Mouse (Mus musculus) G1E (cell line): ENCODE measurements at regions not wholly inside any gene's neighbourhood (a gene's known extent, or its start where the extent isn't known, plus 50 kb on each side); places are given as distances from the start of the nearest gene placed in this dataset.

Experiments
- ATAC-seq: 2 replicates; pipeline ENCODE4 v1.8.0; 2016; ENCODE audit warnings: mild to moderate bottlenecking; ENCODE audit not compliant: insufficient number of reproducible peaks, poor library complexity, low FRiP score, severe bottlenecking; ENCODE audit errors: extremely low read depth
- DNase-seq: peaks from one replicate; pipeline ENCODE4 v3.0.0; 2012; ENCODE audit warnings: low spot score
- H3K27me3 ChIP-seq: 2 replicates; pipeline ENCODE4 v1.6.1; 2012; ENCODE audit warnings: mild to moderate bottlenecking, low read length, inconsistent platforms; ENCODE audit not compliant: insufficient read depth
- H3K36me3 ChIP-seq: replicated peaks from 2 replicates; pipeline ENCODE3; 2012; ENCODE audit warnings: mild to moderate bottlenecking, inconsistent platforms
- H3K4me1 ChIP-seq: 2 replicates; pipeline ENCODE4 v1.6.1; 2012; ENCODE audit warnings: low read depth, low read length, inconsistent platforms, mixed read lengths; ENCODE audit not compliant: insufficient read depth
- H3K4me3 ChIP-seq: 2 replicates; pipeline ENCODE4 v1.5.1; 2012; ENCODE audit warnings: low read depth, mild to moderate bottlenecking, inconsistent platforms, low read length, moderate library complexity, mixed read lengths
- H3K9me3 ChIP-seq: replicated peaks from 2 replicates; pipeline ENCODE4 v1.6.1; 2012; ENCODE audit warnings: inconsistent platforms
- CTCF ChIP-seq: IDR thresholded peaks from 2 replicates; pipeline ENCODE4 v1.5.1; 2012; ENCODE audit warnings: low read depth, low read length, inconsistent platforms, mixed read lengths
- GATA1 ChIP-seq: IDR thresholded peaks from 2 replicates; pipeline ENCODE4 v1.6.1; 2012; ENCODE audit warnings: borderline replicate concordance, low read length, inconsistent platforms, mixed read lengths
- GATA2 ChIP-seq: IDR thresholded peaks from 2 replicates; pipeline ENCODE4 v1.6.1; 2012; ENCODE audit warnings: low read depth, low read length, inconsistent platforms, borderline replicate concordance
- POLR2AphosphoS5 ChIP-seq: IDR thresholded peaks from 2 replicates; pipeline ENCODE4 v1.6.1; 2012; ENCODE audit warnings: low read depth, low read length, inconsistent platforms; ENCODE audit not compliant: insufficient replicate concordance
- TAL1 ChIP-seq: conservative IDR thresholded peaks from 2 replicates; pipeline ENCODE4 v1.6.1; 2012; ENCODE audit warnings: low read depth, low read length, inconsistent platforms, mixed read lengths

DNA sequence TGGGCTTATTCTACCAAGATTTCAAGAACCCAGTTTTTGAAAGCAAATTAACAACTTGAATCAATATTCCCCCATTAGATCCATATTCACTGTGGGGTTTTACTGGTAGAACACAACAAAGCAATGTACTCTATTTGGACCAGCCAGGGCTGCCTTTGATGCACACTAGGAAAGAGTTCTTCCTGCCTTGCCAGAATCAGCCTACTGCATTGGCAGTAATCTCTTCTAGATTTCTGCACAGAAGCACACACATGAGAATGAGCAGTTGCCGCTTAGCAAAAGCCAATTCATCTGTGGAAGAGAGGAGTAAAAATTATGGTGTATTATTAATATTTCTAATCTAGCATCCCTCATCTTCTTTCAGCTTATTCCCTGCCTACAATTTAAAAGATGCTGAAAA is 692.4 kb downstream of the 5730522E02Rik start:
- H3K4me1 ChIP-seq, result no peaks in the 10 kb centered on the region
- H3K9me3 ChIP-seq, result no peaks in the 10 kb centered on the region
- H3K27me3 ChIP-seq, result no peaks in the 10 kb centered on the region
- no peak overlapping the region for H3K4me3 ChIP-seq
- ATAC-seq (no peak), DNase-seq (no peak)
- TF ChIP-seq CTCF, result no peak
- no peak for TF ChIP-seq GATA2
- no peak for TF ChIP-seq TAL1
- TF ChIP-seq GATA1, result no peak
- no peak for TF ChIP-seq POLR2AphosphoS5
- H3K36me3 ChIP-seq, result no peaks in the 10 kb centered on the region

DNA sequence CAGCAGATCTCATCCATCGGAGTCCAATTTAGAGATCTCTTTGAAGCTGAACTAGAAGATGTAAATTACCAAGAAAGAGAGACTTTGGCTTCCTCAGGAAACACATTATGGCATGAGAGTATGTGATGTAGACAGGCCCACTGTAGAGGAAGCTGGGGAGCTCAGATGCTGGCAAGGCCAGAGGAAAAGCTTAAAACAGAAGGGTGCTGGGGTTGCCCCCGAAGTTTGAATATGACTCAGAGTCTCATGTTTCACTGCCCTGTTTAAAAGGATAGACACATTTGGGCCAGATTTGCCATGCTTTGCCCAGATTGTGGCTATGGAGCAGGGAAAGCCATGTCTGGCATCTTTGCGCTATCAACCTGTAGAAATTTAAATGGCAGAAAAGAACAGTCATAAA is 705.1 kb downstream of the 5730522E02Rik start:
- H3K9me3 ChIP-seq, result no peaks in the 10 kb centered on the region
- H3K4me1 ChIP-seq, result no peaks in the 10 kb centered on the region
- no peak overlapping the region for H3K4me3 ChIP-seq
- H3K36me3 ChIP-seq, result no peaks in the 10 kb centered on the region
- DNase-seq (no peak), ATAC-seq (no peak)
- TF ChIP-seq POLR2AphosphoS5 (no peak), GATA2 (no peak), TAL1 (no peak), CTCF (no peak), GATA1 (no peak)
- no peaks in the 10 kb centered on the region for H3K27me3 ChIP-seq

DNA sequence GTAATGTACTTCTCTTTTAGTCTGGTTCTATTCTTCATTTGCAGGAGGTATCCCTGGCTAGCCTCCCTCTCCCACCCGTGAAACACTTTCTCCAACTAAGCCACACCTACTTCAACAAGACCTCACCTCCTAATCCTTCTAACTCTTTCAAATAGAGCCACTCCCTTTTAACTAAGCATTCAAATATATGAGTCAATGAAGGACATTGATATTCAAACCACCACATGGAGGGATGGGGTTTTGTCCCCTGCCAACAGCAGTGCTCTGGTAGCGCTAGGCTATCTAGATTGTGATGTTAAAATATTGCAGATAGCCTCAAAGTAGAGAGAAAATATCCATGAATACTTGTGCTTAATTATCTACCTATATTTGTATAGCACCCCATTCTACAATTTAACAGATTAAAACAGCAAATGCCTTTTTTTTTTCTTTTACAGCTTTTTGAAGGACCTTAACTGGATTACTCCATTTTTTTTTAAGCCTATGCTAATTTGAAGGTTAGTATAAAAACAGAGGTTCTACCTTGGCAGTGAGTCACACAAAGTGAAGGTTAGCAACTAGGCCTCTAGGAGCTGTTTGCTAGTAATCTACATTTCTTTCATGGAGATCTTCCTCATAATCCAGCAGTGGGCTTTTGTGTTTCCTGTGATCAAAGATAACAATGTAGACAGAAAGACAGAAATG is 736.7 kb downstream of the 5730522E02Rik start:
- TF ChIP-seq CTCF, result no peak
- no peak for TF ChIP-seq GATA2
- no peak for TF ChIP-seq GATA1
- no peak for TF ChIP-seq POLR2AphosphoS5
- no peak for TF ChIP-seq TAL1
- DNase-seq (no peak), ATAC-seq (no peak)
- H3K9me3 ChIP-seq, result no peaks in the 10 kb centered on the region
- H3K4me3 ChIP-seq, result no peak overlapping the region
- H3K4me1 ChIP-seq, result no peaks in the 10 kb centered on the region
- H3K36me3 ChIP-seq, result no peaks in the 10 kb centered on the region
- no peaks in the 10 kb centered on the region for H3K27me3 ChIP-seq

DNA sequence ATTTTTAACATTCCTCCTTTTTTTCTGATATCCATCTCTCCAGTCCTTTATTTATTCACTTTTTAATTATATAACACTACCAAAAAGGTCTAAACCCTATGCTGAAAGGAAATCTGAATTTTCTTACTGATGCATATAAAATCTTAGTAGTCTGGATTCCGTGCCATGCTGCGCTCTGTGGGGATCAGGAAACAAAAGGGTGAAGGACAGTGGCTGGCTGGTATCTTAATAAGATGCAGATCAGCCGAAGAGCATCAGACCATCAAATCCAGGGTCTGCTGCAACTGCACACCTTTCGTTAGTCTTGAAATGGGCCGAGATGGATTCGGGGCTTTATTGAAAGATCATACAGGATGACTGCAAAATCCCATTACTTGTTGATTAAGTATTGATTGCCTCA is 740.7 kb downstream of the 5730522E02Rik start:
- TF ChIP-seq GATA2, result no peak
- no peak for TF ChIP-seq TAL1
- no peak for TF ChIP-seq POLR2AphosphoS5
- no peak for TF ChIP-seq GATA1
- no peak for TF ChIP-seq CTCF
- Histone ChIP-seq H3K9me3 (no peaks in the 10 kb centered on the region), H3K36me3 (no peaks in the 10 kb centered on the region), H3K27me3 (no peaks in the 10 kb centered on the region), H3K4me3 (no peak overlapping the region), H3K4me1 (no peaks in the 10 kb centered on the region)
- ATAC-seq, result no peak
- DNase-seq, result no peak

DNA sequence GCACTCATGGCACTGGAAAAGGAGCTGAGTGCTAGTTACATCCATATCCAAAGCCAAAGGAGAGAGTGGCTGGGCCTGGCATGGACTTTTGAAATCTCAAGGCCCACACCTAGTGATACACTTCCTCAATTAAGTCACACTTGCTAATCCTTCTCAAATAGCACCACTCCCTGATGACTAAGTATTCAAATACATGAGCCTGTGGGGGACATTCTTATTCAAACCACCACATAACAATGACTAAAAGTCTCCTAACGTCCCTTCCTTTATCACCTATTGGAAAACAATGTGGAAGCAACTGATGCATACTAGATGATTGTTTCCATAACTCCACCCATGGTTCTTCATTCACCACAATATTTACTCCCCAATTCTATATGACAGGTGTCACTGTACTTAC is 773.4 kb downstream of the 5730522E02Rik start:
- H3K9me3 ChIP-seq, result no peaks in the 10 kb centered on the region
- no peaks in the 10 kb centered on the region for H3K36me3 ChIP-seq
- TF ChIP-seq GATA1, result no peak
- no peak for TF ChIP-seq CTCF
- DNase-seq (no peak), ATAC-seq (no peak)
- no peak overlapping the region for H3K4me3 ChIP-seq
- no peaks in the 10 kb centered on the region for H3K4me1 ChIP-seq
- peaks cover 4% of the 10 kb centered on the region for H3K27me3 ChIP-seq

DNA sequence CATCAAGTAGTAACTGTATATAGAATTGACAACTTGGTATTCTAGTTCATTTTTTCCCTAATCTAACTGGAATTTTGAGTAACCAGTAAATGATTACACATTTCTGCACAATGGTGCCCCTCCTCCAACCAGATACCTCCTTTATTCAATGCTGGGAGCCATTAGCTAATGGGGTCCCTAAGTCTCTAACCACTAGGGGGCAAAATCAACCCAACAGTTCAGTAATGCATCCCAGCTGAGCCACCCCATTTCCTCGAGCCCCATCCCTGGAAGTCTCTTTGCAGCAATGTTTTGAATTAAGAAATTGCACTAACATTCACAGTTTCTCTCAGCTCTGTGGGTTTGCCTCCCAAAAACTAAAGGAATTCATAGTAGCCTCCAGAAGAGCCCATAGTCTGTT is 774.9 kb downstream of the 5730522E02Rik start:
- peaks cover 3% of the 10 kb centered on the region; the same call in 1 of the 2 replicates for H3K27me3 ChIP-seq
- no peaks in the 10 kb centered on the region for H3K4me1 ChIP-seq
- DNase-seq (no peak), ATAC-seq (no peak)
- no peak overlapping the region for H3K4me3 ChIP-seq
- no peaks in the 10 kb centered on the region for H3K9me3 ChIP-seq
- no peaks in the 10 kb centered on the region for H3K36me3 ChIP-seq
- no peak for TF ChIP-seq POLR2AphosphoS5
- TF ChIP-seq TAL1, result no peak
- no peak for TF ChIP-seq CTCF
- no peak for TF ChIP-seq GATA2
- TF ChIP-seq GATA1, result no peak

DNA sequence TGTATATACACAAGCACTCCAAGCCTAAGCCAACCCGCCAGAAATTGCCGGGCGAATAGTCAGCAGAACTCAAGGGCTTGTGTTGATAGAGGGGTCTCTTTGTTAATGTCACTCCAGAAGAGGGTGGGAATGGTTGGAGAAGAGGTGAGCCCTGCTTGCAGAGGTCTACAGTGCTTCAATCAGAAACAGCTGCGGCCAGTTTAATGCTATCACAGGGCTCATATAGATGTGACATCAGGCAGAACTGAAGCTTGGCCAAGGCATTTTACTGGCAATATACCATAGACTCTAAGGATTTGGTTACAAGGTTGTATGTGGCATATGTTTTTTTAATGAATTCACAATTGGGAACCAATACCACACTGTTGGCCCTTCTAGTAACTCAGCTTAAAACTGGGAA is 787.4 kb downstream of the 5730522E02Rik start:
- Histone ChIP-seq H3K36me3 (no peaks in the 10 kb centered on the region), H3K9me3 (no peaks in the 10 kb centered on the region), H3K4me1 (no peaks in the 10 kb centered on the region), H3K4me3 (no peak overlapping the region), H3K27me3 (no peaks in the 10 kb centered on the region)
- ATAC-seq, result no peak
- DNase-seq, result no peak
- no peak for TF ChIP-seq CTCF
- TF ChIP-seq GATA1, result no peak
- TF ChIP-seq GATA2, result no peak
- no peak for TF ChIP-seq POLR2AphosphoS5
- no peak for TF ChIP-seq TAL1
